Mouse (Mus musculus) myocyte (in vitro differentiated cells): Measurements from ENCODE around the gene Asb6. TPM values are rescaled to one million over a fixed set of nuclear protein-coding genes. Genes with fewer than 3 reads are reported as not detected.

Source experiments
- H3K27me3 ChIP-seq: one replicate; pipeline ENCODE4 v1.6.1; 2011; ENCODE audit not compliant: control insufficient read depth, insufficient read depth, insufficient read length
- H3K36me3 ChIP-seq: one replicate; pipeline ENCODE4 v1.6.1; 2011; ENCODE audit not compliant: control insufficient read depth, insufficient read depth
- H3K4me2 ChIP-seq: one replicate; pipeline ENCODE4 v1.6.1; 2011; ENCODE audit warnings: low read depth, control low read depth
- H3K4me3 ChIP-seq: one replicate; pipeline ENCODE4 v1.5.1; 2011; ENCODE audit warnings: mild to moderate bottlenecking, control low read depth, moderate library complexity
- H3K79me2 ChIP-seq: one replicate; pipeline ENCODE4 v1.6.1; 2011; ENCODE audit not compliant: control insufficient read depth, insufficient read depth
- H3ac ChIP-seq: one replicate; pipeline ENCODE4 v1.6.1; 2011; ENCODE audit not compliant: control insufficient read depth, insufficient read length
- CEBPB ChIP-seq: IDR thresholded peaks from 2 replicates; pipeline ENCODE4 v1.6.1; 2011; ENCODE audit warnings: mild to moderate bottlenecking, moderate library complexity; ENCODE audit not compliant: poor library complexity, insufficient read depth, severe bottlenecking
- E2F4 ChIP-seq: IDR thresholded peaks from one replicate; pipeline ENCODE4 v1.6.1; 2011; ENCODE audit warnings: mild to moderate bottlenecking, control low read depth, moderate library complexity; ENCODE audit not compliant: insufficient read depth
- MAX ChIP-seq: IDR thresholded peaks from one replicate; pipeline ENCODE4 v1.6.1; 2011; ENCODE audit warnings: low read depth, mild to moderate bottlenecking, control low read depth
- MYOD1 ChIP-seq, 3 experiments: IDR thresholded peaks; one replicate each; pipeline ENCODE4 v1.6.1; 2011; ENCODE audit warnings: control low read depth in 2 of 3, low read depth in 2 of 3, mild to moderate bottlenecking in 2 of 3, moderate library complexity in 1 of 3; ENCODE audit not compliant: insufficient read length in 2 of 3, control insufficient read depth in 1 of 3
- MYOG ChIP-seq, 3 experiments: IDR thresholded peaks; one replicate each; pipeline ENCODE4 v1.6.1; 2011; ENCODE audit warnings: control low read depth in 2 of 3, low read depth in 2 of 3, mild to moderate bottlenecking in 2 of 3; ENCODE audit not compliant: insufficient read length in 2 of 3, control insufficient read depth in 1 of 3, insufficient read depth in 1 of 3
- POLR2A ChIP-seq: IDR thresholded peaks from one replicate; pipeline ENCODE4 v1.6.1; 2011; ENCODE audit warnings: low read depth, mild to moderate bottlenecking, control low read depth, moderate library complexity; ENCODE audit not compliant: insufficient read length
- POLR2AphosphoS2 ChIP-seq: IDR thresholded peaks from one replicate; pipeline ENCODE4 v1.6.1; 2011; ENCODE audit warnings: low read depth, control low read depth; ENCODE audit not compliant: insufficient read length
- REST ChIP-seq: IDR thresholded peaks from one replicate; pipeline ENCODE4 v1.6.1; 2011; ENCODE audit warnings: mild to moderate bottlenecking, control low read depth, moderate library complexity; ENCODE audit not compliant: insufficient read depth, insufficient read length
- SRF ChIP-seq: IDR thresholded peaks from one replicate; pipeline ENCODE4 v1.6.1; 2011; ENCODE audit warnings: low read depth; ENCODE audit not compliant: control insufficient read depth, insufficient read length
- TCF12 ChIP-seq: IDR thresholded peaks from one replicate; pipeline ENCODE4 v1.6.1; 2011; ENCODE audit warnings: mild to moderate bottlenecking, control low read depth; ENCODE audit not compliant: poor library complexity, insufficient read depth, severe bottlenecking
- TCF3 ChIP-seq: IDR thresholded peaks from one replicate; pipeline ENCODE4 v1.6.1; 2011; ENCODE audit warnings: low read depth, control low read depth; ENCODE audit not compliant: insufficient read length
- USF1 ChIP-seq: IDR thresholded peaks from one replicate; pipeline ENCODE4 v1.6.1; 2011; ENCODE audit warnings: low read depth, mild to moderate bottlenecking, control low read depth, moderate library complexity
- polyA plus RNA-seq: library from polyadenylated mRNA; unstranded; fragments of >200 nt; fragmentation: generic; extraction: Trizol; gene quantifications from one replicate; pipeline ENCODE4 v1.2.1, GENCODE M21; 2012; ENCODE audit warnings: missing spikeins

Gene Asb6
- polyA plus RNA-seq, 1 experiment: 44.9 TPM

DNA sequence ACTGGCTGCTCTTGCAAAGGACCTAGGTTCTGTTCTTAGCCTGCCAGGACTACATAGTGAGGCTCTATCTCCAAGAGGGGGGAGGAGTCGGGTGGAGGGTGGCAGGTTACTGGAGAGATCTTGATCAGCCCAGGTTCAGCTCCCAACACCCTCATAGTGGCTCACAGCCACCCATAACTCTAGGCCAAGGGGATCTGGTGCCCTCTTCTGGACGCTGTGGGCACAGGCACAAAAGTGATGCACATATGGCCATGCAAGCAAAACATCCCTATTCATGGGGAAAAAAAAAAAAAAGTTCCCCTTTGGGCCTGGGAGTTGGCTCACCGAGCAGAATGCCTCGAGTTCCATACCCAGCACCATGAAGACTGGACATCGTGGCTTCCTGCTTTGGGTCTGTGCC is 818 bp downstream of the Asb6 start:
- no peaks in the 10 kb centered on the region for H3K27me3 ChIP-seq
- H3K36me3 ChIP-seq: peaks cover 6% of the 10 kb centered on the region
- H3K4me3 ChIP-seq: no peak overlapping the region
- H3K79me2 ChIP-seq: peaks cover 24% of the 10 kb centered on the region
- no peak for TF ChIP-seq REST
- no peak for TF ChIP-seq USF1
- TF ChIP-seq MAX: no peak
- TF ChIP-seq CEBPB: no peak
- TF ChIP-seq MYOD1 (IDR thresholded peaks at IDR 0.05; ENCODE audit: control insufficient read depth in 1 of 3, insufficient read length in 2 of 3, low read depth in 2 of 3): no peak
- no peak for TF ChIP-seq E2F4
- TF ChIP-seq MYOG (IDR thresholded peaks at IDR 0.05; ENCODE audit: control insufficient read depth in 1 of 3, insufficient read depth in 1 of 3, insufficient read length in 2 of 3, low read depth in 2 of 3): no peak
- no peak for TF ChIP-seq POLR2AphosphoS2
- H3K4me2 ChIP-seq: no peak overlapping the region
- H3ac ChIP-seq: no peak overlapping the region

DNA sequence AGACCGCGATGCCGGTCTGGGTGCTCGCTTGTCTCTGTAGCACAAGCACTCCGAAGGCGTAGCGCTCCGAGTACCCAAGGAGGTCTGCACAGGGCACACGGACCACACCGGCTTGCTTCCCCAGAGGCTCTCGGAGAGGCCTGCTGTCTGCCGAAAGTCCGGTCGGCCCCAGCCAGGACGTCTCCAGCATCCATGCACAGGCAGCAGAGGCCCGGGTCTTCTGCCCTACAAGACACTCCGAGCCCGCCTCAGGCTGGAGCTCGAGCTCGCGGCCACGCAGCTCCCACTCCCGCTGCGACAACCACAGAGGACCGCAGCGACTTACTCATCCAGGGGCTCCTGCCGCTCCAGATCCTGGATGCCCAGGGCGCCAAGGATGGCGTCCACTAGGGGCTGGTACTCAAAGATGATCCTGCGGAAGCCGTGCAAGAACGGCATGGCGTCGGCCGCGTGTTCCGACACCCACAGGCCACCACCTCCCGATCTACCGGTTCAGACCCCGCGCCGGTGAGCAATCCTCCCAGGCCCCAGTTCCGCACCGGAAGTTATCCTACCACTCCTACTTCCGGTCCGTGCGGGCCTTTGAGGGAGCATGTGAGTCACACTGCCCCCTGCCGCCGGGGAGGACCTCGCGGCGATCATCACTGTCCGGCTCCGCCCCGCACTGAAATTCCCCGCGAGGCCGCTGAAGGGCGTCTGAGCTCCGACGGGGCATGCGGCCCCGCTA is 2.2 kb downstream of the Asb6 start:
- Histone ChIP-seq H3K79me2 (peaks cover 24% of the 10 kb centered on the region), H3K4me2 (peak overlapping the region; percentile 97), H3ac (peak overlapping the region; percentile 30), H3K36me3 (peaks cover 6% of the 10 kb centered on the region), H3K27me3 (no peaks in the 10 kb centered on the region), H3K4me3 (peak overlapping the region; percentile 95)
- TF ChIP-seq USF1: no peak
- TF ChIP-seq SRF: no peak
- no peak for TF ChIP-seq TCF3
- no peak for TF ChIP-seq MAX
- TF ChIP-seq POLR2A: peak; percentile 77
- peak in 1 of 3 experiments; percentile 23 for TF ChIP-seq MYOG (IDR thresholded peaks at IDR 0.05; ENCODE audit: control insufficient read depth in 1 of 3, insufficient read depth in 1 of 3, insufficient read length in 2 of 3, low read depth in 2 of 3)
- TF ChIP-seq CEBPB: no peak
- TF ChIP-seq POLR2AphosphoS2: peak; percentile 72
- peak; percentile 36 for TF ChIP-seq E2F4
- TF ChIP-seq MYOD1 (IDR thresholded peaks at IDR 0.05; ENCODE audit: control insufficient read depth in 1 of 3, insufficient read length in 2 of 3, low read depth in 2 of 3): peak in 1 of 3 experiments; percentile 5
- TF ChIP-seq REST: no peak
- TF ChIP-seq TCF12: no peak

DNA sequence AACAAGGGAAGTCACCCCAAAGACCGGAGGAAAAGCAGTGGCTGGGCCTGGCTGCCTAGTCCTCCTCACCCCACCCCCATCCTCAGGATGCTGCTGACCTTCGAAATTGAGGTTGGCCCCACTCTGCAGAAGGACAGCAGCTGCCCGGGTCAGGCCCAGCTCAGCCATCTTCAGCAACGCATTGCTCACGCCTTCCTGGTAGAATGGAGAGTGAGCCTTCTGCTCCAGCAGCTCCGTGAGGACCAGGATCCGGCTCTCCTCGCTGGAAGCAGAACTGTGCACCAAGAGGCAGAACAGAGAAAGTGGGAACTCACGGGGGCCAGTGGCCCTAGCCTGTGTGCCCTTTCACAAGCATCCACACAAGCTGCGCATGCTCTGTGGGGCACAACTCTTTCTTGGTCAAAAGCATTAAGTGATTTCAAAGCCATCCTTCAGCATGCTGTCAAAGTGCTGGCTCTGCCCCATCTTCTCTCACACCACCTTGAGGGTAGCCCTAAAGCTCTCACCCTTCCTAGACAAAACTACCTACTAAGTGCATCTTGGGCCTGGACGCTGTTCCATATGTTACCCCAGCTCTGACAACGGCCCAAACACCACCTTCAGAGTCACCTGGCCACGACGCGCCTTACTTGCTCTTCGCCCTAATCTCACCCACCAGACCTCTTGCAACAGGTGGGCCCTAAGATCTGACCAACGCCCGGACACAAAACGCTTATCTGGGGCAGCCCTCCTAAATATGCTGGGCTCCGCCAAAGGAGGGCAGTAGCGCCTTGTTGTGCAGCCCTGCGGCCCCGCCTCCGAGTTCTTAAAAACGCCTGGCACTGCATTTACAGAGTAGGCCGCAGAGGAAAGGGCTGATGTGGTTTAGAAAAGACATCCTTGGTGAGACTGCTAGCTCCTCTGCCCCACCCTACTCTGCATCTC is 3.0 kb downstream of the Asb6 start:
- Histone ChIP-seq H3ac (peak overlapping the region; percentile 30), H3K4me2 (peak overlapping the region; percentile 97), H3K79me2 (peaks cover 24% of the 10 kb centered on the region), H3K27me3 (no peaks in the 10 kb centered on the region), H3K36me3 (peaks cover 6% of the 10 kb centered on the region), H3K4me3 (peak overlapping the region; percentile 95)
- no peak for TF ChIP-seq USF1
- TF ChIP-seq MYOG (IDR thresholded peaks at IDR 0.05; ENCODE audit: control insufficient read depth in 1 of 3, insufficient read depth in 1 of 3, insufficient read length in 2 of 3, low read depth in 2 of 3): peak in 1 of 3 experiments; percentile 17
- TF ChIP-seq TCF12: no peak
- no peak for TF ChIP-seq SRF
- TF ChIP-seq MYOD1 (IDR thresholded peaks at IDR 0.05; ENCODE audit: control insufficient read depth in 1 of 3, insufficient read length in 2 of 3, low read depth in 2 of 3): peak in 1 of 3 experiments; percentile 12
- TF ChIP-seq POLR2AphosphoS2: peak; percentile 23

DNA sequence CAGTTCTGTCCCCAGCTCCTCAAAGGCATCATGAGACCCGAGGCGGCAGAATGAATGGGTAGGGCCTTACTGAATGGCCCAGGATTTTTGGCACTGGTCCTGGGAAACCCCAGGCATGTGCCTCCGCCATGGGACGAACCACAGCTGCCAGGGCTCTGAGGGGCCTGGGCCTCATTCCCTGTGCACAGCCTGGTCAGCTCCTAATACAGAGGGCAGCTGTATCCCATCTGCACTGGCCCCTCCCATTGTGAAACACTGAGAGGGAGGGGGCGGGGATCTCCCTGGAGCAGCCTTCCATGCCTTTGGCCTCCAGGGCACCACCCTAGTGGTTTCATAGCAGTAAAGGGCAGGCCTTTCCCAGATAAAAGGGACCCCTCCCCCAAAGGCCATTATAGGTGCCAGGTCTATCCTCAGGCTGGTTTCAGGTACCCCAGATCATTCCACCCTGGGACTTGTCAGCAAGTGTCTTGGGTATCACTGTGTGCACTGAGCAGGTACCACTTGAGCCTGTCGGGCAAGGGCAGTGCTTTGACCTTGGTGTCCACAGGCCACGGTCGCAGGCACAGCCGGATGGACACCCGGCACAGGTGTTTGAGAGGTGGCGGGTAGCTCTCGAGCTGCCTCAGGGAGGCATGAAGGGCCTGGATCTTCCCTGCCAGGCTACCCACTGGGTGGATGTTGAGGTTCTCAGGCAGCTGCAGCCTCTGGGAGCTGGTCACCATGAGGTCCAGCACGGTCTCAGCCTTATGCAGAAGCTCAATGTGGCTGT is 6.6 kb downstream of the Asb6 start:
- peaks cover 17% of the 10 kb centered on the region for H3K36me3 ChIP-seq
- H3K4me2 ChIP-seq: peak overlapping the region; percentile 5
- TF ChIP-seq E2F4 (no peak), SRF (peak; percentile 33), MYOD1 (IDR thresholded peaks at IDR 0.05; ENCODE audit: control insufficient read depth in 1 of 3, insufficient read length in 2 of 3, low read depth in 2 of 3) (peak in 2 of 3 experiments; percentile 70 to 84), USF1 (no peak), POLR2A (no peak), MAX (no peak), TCF12 (peak; percentile 54), MYOG (IDR thresholded peaks at IDR 0.05; ENCODE audit: control insufficient read depth in 1 of 3, insufficient read depth in 1 of 3, insufficient read length in 2 of 3, low read depth in 2 of 3) (peak; percentile 67 to 95 (median 82)), POLR2AphosphoS2 (peak; percentile 77), CEBPB (no peak), TCF3 (peak; percentile 60), REST (no peak)
- peaks cover 26% of the 10 kb centered on the region for H3K79me2 ChIP-seq
- no peaks in the 10 kb centered on the region for H3K27me3 ChIP-seq
- H3K4me3 ChIP-seq: no peak overlapping the region
- no peak overlapping the region for H3ac ChIP-seq
